Mouse (Mus musculus) testis, adult 2 months (tissue): ENCODE data around the gene Gdi2. TPM values are rescaled to one million over a fixed set of nuclear protein-coding genes. Genes with fewer than 3 reads are reported as not detected.
"Not testable (repeated sequence)": the region's sequence is repeated elsewhere in the genome, so short reads cannot be mapped to it uniquely, and the experiment has no call there.

Experiments used
- H3K27ac ChIP-seq: fragments of 200-500 bp; 2 replicates; pipeline ENCODE4 v1.5.1; 2012; ENCODE audit warnings: low read depth, low read length; ENCODE audit not compliant: control insufficient read depth, insufficient read depth
- H3K27me3 ChIP-seq: fragments of 200-500 bp; 2 replicates; pipeline ENCODE4 v1.6.1; 2012; ENCODE audit warnings: mild to moderate bottlenecking, low read length, moderate library complexity; ENCODE audit not compliant: control insufficient read depth, insufficient read depth
- H3K36me3 ChIP-seq: fragments of 200-500 bp; 2 replicates; pipeline ENCODE4 v1.6.1; 2012; ENCODE audit warnings: mild to moderate bottlenecking, low read length; ENCODE audit not compliant: control insufficient read depth, insufficient read depth
- H3K4me1 ChIP-seq: fragments of 200-500 bp; 2 replicates; pipeline ENCODE4 v1.6.1; 2012; ENCODE audit warnings: low read length; ENCODE audit not compliant: control insufficient read depth, insufficient read depth
- H3K4me3 ChIP-seq: fragments of 200-500 bp; 2 replicates; pipeline ENCODE4 v1.5.1; 2012; ENCODE audit warnings: low read depth, mild to moderate bottlenecking, low read length, moderate library complexity, mixed read lengths; ENCODE audit not compliant: control insufficient read depth
- CTCF ChIP-seq: fragments of 200-500 bp; IDR thresholded peaks from 2 replicates; pipeline ENCODE4 v1.5.1; 2012; ENCODE audit warnings: low read depth, mild to moderate bottlenecking, inconsistent platforms, low read length, moderate library complexity; ENCODE audit not compliant: control insufficient read depth, insufficient read depth, insufficient replicate concordance
- POLR2A ChIP-seq: fragments of 200-500 bp; IDR thresholded peaks from 2 replicates; pipeline ENCODE4 v1.6.1; 2012; ENCODE audit warnings: low read depth, mild to moderate bottlenecking, inconsistent platforms, low read length, moderate library complexity; ENCODE audit not compliant: control insufficient read depth
- polyA plus RNA-seq: library from polyadenylated mRNA; depleted of rRNA; stranded (reverse); fragments of >200 nt; gene quantifications from 2 replicates; pipeline ENCODE4 v1.2.3, GENCODE M21; 2012

Gdi2 gene
- polyA plus RNA-seq, 1 experiment: 214 TPM

DNA sequence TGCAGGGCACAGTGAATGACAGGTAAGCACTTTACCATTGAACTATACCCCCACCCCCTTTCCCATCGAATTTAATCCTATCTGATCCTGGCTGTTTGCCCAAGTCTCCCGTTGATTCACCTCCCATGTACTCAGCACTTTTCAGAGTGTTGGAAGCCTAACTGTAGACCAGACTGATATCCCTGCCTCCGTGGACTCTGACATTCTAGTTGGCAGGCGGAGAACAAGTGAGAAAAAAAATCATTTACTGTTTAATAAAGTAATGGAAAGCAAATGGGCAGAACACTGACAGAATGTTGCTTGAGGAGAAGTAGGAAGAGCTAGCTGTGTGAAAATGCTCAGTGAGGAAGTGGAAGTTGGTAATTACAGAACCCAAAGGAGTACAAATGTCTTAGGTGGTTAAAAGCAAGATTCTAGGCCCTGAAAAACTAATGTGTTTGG lies 12.2 kb upstream of the Gdi2 start:
- H3K27ac ChIP-seq: no peak overlapping the region
- H3K4me3 ChIP-seq: no peak overlapping the region
- no peak for TF ChIP-seq CTCF
- TF ChIP-seq POLR2A: no peak
- H3K4me1 ChIP-seq: no peaks in the 10 kb centered on the region
- H3K36me3 ChIP-seq: no peaks in the 10 kb centered on the region
- H3K27me3 ChIP-seq: no peaks in the 10 kb centered on the region

DNA sequence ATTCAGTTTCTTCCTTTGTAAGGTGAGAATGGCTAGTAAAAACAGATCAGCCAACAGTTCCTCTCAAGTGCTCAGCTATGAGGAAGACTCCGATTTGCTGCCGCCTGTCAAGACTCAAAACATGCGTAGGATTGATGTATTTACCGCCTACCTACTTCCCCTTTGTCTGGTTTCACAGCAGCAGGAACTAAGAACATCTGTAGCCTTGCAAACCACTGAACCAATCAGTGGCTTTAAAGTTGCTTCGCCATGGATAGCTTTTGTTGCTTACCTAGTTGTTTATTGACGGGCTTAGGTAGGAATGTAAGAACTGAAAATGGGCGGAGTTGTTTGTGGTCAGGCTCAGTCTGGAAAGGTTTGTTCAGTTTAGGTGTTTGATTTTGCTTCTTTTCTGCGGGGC lies 11.5 kb upstream of the Gdi2 start:
- Histone ChIP-seq H3K27ac (0 out of 2 replicates have a peak overlapping the region, but pooled peaks have one; percentile 8), H3K4me1 (no peaks in the 10 kb centered on the region), H3K27me3 (no peaks in the 10 kb centered on the region), H3K4me3 (no peak overlapping the region), H3K36me3 (no peaks in the 10 kb centered on the region)
- TF ChIP-seq POLR2A: no peak
- no peak for TF ChIP-seq CTCF

DNA sequence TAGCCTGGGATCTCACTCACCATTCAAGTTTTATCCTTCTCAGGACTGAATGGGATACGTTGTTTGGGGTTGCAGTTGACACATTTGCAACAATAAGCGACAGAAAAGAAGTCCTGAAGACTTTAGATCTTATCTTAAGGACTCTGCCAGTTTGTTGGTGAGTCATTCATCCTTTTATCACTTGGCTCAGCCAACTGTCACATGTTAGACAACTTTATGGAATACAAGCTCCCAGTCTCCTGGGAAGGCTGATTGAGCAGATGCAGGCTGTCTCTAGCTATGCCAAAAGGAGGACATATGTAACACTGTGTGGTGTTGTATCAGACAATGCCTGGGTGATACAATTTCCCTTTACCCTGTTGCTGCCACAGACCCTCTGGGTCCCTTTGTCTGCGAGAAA lies 7.4 kb upstream of the Gdi2 start:
- H3K36me3 ChIP-seq: no peaks in the 10 kb centered on the region
- H3K27ac ChIP-seq: no peak overlapping the region
- no peaks in the 10 kb centered on the region for H3K27me3 ChIP-seq
- no peak overlapping the region for H3K4me3 ChIP-seq
- H3K4me1 ChIP-seq: peaks cover 5% of the 10 kb centered on the region
- TF ChIP-seq POLR2A (no peak), CTCF (no peak)

DNA sequence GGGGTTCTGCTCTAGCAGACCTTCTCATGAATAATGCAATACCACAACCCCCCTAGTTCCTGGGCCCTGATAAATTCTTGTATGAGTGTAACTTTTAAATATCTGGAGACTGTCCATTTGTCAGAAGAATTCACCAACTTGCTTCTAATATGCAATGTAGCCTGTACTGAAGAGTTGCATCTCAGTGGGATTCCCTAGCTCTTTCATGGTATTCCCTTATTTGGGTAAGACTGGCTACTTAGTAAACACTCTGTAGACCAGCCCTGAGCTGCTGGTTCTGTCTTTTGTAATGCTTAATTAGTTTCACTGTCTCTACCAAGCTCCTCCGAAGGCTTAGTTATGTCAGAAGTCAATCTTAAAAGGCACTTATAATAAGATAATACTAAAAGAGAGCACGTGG lies 6.7 kb upstream of the Gdi2 start:
- not testable (repeated sequence) for H3K4me1 ChIP-seq, H3K4me3 ChIP-seq, H3K27ac ChIP-seq, H3K36me3 ChIP-seq, H3K27me3 ChIP-seq

DNA sequence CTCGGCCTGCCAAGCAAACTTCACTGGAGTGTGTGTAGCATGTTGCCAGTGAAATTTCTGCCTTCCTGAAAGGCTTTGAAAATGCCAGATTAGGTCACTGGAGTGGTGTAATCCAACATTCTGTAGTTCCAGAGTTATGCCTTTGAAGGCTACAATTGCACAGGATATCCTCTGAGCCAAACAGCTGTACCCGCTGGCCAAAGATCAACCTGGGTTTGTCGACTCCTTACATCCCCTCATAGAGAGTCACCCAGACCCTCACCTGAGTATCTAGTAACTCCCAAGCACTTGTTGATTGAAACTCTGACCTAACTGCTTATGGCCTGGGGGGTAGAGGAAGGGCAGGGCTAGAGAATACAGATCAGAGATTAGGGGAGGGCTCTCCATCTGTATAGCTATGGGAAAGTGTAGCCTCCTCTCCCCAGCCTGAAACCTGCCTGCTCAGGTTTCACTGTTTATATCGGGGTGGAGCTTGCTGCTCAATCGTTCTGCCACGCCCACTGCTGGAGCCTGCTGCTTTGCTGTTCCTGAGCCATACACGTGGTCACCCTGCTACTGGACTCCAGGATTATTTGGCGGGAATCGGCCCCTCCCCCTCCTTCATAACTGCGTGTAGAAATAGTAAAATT lies 6.1 kb upstream of the Gdi2 start:
- Histone ChIP-seq H3K27me3 (no peaks in the 10 kb centered on the region), H3K27ac (no peak overlapping the region), H3K36me3 (no peaks in the 10 kb centered on the region), H3K4me3 (no peak overlapping the region), H3K4me1 (peaks cover 6% of the 10 kb centered on the region)
- TF ChIP-seq POLR2A (no peak), CTCF (no peak)

DNA sequence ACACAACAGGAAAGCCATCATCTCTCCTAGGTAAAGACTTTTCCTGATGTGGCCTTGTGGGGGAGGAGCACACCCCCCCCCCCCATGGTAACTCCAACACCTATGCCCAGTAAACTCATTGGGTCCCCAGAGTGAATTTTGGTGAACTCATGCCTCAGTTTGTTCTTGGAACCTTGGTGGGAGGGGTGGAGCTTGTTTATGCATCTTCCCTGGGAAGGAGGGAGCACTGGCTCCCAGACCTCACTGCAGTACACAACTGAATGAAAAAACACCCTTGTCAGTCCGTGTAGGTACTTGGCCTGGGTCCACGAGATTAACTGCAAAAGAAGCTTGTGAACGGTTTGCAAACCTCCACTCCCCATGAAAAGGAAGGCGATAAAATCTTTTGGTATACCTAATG lies 5.4 kb upstream of the Gdi2 start:
- TF ChIP-seq POLR2A: no peak
- TF ChIP-seq CTCF: no peak
- Histone ChIP-seq H3K27ac (no peak overlapping the region), H3K27me3 (no peaks in the 10 kb centered on the region), H3K4me3 (no peak overlapping the region), H3K4me1 (peaks cover 11% of the 10 kb centered on the region), H3K36me3 (no peaks in the 10 kb centered on the region)

DNA sequence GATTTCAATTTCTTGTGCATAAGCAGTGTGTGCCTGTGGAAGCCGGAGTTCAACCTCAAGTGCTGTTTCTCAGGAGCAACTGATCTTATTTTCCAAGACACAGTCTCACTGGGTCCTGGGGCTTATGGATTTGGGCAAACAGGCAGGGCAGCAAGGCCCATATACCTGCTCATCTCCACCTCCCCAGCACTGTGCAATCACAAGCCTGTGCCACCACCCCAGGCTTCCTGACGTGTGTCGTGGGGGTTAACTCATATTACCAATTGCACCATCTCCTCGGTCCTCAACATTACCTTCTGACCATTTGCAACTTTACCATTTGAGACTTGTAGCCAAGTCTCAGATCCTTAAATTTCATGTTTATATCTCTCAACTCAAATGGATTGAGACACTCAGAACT lies 3.7 kb upstream of the Gdi2 start:
- Histone ChIP-seq H3K36me3 (no peaks in the 10 kb centered on the region), H3K4me1 (peaks cover 12% of the 10 kb centered on the region), H3K27me3 (no peaks in the 10 kb centered on the region), H3K4me3 (no peak overlapping the region), H3K27ac (no peak overlapping the region)
- TF ChIP-seq CTCF (no peak), POLR2A (no peak)

DNA sequence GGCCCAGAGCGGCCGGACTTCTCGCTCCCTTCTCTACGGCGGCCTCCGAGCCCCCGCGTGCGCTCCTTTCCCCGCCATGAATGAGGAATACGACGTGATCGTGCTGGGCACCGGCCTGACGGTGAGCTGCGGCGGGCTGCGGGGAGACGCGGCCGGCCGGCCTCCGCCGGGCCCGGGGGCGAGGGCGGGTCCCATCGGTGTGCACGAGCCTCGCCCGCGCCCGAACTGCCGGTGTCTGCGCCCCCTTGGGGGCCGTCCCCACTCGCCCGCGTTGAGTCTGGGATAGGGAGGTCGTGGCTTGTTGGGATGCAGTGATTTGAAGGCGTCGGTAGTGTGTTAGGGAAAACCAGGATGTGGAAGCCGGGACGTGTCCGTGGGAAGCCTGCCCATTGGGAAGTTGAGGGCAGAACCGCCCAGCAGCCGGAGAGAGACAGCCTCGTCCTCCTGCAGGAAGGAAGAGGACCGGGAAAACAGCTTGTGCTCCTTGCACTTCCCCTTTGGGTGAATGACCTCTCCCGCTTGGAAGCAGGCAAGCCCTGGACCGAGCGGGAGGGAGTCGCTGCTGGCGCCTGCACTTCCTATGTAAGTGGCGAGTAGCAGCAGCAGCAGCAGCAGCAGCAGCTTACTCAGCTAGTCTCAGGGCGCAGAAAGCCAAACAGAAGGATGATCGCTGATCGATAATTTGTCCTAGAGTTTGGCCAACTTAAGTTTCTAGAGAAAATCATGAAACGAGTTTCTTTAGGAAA lies 533 bp downstream of the Gdi2 start:
- Histone ChIP-seq H3K27me3 (no peaks in the 10 kb centered on the region), H3K36me3 (no peaks in the 10 kb centered on the region), H3K27ac (peak overlapping the region; percentile 96), H3K4me1 (peaks cover 8% of the 10 kb centered on the region), H3K4me3 (peak overlapping the region; percentile 100)
- TF ChIP-seq POLR2A (no peak), CTCF (no peak)
